Mouse (Mus musculus): ENCODE data around the gene Robo3. TPM values are rescaled to one million over a fixed set of nuclear protein-coding genes. Genes with fewer than 3 reads are reported as not detected.

Robo3 gene
- not detected for polyA plus RNA-seq (2017; shearing (Covaris generic))

DNA sequence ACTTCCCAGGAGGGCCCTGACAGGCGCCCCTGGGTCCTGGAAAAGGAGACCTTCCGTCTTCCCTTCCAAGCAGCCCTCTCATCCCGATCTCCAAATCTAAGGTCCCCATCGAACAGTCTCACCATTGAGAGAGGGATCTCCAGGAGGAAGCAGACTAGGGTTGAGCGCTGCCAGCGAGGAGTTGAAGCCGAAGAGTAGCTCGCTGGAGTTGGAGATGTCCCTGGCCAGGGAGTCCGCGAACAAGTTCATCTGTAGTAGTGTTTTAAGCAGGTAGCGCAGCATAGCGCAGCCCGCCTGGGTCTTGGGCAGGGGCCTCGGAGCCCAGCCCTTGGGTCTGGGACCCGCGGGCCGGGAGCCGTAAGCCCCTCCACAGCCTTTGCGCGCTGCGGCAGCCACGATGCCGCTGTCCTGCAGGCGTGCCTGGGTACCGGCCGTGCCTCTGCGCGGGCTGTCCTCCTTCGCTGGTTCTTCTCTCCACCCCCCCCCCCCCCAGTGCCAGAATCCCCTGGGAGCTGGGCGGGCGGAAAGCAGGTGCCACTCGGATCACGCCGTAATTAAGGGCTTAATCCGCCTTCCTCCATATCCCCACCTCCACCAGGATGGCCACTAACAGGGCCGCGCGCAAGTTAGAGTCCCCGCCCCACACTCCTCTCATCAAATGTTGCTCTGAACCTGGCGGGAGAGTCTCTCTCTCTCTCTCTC lies at the start of gene Robo3:
Robo3 (minus strand) TSS at position 527 of the 702 bp plus-strand sequence.

DNA sequence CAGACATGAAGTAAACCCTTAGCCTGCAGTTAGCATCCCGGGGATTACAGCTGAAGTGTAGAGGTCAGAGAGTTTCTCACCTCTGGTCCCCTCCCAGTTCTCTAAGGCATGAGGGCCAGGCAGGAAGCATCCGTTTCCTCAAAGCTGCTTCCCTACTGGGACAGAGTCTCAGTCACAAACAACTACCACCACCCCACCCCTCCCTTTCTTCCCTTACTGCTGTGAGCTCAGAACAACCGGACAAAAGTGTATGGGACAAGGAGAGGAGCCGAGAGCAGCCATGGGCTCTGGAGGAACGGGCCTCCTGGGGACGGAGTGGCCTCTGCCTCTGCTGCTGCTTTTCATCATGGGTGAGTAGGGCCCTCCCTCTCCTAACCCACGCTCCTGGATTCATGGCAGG lies 31.2 kb downstream of the Robo3 start, which contains the start of gene Robo4:
Robo4 (plus strand) TSS at position 96 of the 400 bp plus-strand sequence.

DNA sequence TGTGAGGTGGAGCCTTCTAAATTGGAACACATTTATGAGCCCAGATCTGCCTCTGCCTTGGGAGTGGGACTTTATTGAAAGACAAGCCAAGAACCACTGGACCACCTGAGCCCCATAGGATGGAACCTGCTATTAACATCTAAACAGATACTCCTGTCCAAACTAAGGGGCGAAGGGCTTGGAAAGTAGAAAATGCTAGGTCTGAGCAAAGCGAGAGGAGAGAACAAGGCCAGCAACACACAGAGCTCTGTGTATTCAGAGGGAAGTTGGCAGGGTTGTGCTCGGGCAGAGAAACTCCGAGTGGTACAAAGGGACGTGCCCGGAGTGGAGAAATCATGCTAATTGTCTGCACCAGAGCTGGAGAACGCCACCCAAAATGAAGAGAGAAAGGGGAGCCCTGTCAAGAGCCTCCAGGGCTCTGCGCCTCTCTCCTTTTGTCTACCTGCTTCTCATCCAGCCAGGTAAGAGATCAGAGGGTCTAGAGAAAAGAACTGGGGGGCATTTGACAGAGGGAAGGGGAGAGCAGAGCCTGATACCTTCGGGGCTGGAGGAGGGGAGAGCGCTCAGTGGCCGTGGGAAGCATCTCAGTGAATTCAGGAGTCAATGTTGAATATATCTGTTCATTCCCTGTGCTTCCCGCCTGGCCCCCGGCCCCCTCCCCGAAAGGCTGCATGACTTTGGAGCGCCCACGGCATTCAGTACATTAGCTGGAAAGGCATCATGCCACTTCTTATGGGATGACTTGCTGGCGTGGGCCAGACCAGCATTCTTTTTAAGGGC lies 65.6 kb downstream of the Robo3 start, which contains the start of gene Hepacam:
Hepacam (plus strand) TSS at position 51 of the 780 bp plus-strand sequence.

Other genes with a start within 250 kb of the Robo3 start
- gene Tmem218, start 225.0 kb downstream of the Robo3 start, polyA plus RNA-seq (2017; shearing (Covaris generic)): 3.3 TPM
- gene Slc37a2, start 177.5 kb downstream of the Robo3 start, polyA plus RNA-seq (2017; shearing (Covaris generic)): 3.7 TPM
- gene Ccdc15, start 84.8 kb downstream of the Robo3 start, polyA plus RNA-seq (2017; shearing (Covaris generic)): 7.1 TPM
- gene Hepacam, start 65.9 kb downstream of the Robo3 start, polyA plus RNA-seq (2017; shearing (Covaris generic)): not detected
- not detected for gene Robo4, start 31.3 kb downstream of the Robo3 start, polyA plus RNA-seq (2017; shearing (Covaris generic))
- gene Msantd2, start 56.1 kb upstream of the Robo3 start, polyA plus RNA-seq (2017; shearing (Covaris generic)): 6.8 TPM
- gene Esam, start 94.8 kb upstream of the Robo3 start, polyA plus RNA-seq (2017; shearing (Covaris generic)): not detected
- not detected for gene Vsig2, start 106.0 kb upstream of the Robo3 start, polyA plus RNA-seq (2017; shearing (Covaris generic))
- gene Nrgn, start 119.7 kb upstream of the Robo3 start, polyA plus RNA-seq (2017; shearing (Covaris generic)): 3.9 TPM
- 21.4 TPM for gene Siae, start 122.5 kb upstream of the Robo3 start, polyA plus RNA-seq (2017; shearing (Covaris generic))
- gene Spa17, start 180.5 kb upstream of the Robo3 start, polyA plus RNA-seq (2017; shearing (Covaris generic)): 0.70 TPM
- 184 TPM for gene Tbrg1, start 224.1 kb upstream of the Robo3 start, polyA plus RNA-seq (2017; shearing (Covaris generic))
- not detected for gene Panx3, start 236.0 kb upstream of the Robo3 start, polyA plus RNA-seq (2017; shearing (Covaris generic))

All from activated CD4-positive, CD25-positive, alpha-beta regulatory T cell, adult 9 weeks (primary cell).